Mouse (Mus musculus) frontal cortex, adult 2 months (tissue): ENCODE results near the gene Utp15. TPM values are rescaled to one million over a fixed set of nuclear protein-coding genes. Genes with fewer than 3 reads are reported as not detected.

ENCODE experiments used
- DNase-seq, 2 experiments: peaks; one replicate each; pipeline ENCODE4 v3.0.0; 2022; ENCODE audit warnings: low spot score in 1 of 2; ENCODE audit errors: extremely low spot score in 1 of 2
- polyA plus RNA-seq: library from polyadenylated mRNA; depleted of rRNA; stranded (reverse); fragments of >200 nt; gene quantifications from 2 replicates; pipeline ENCODE4 v1.2.3, GENCODE M21; 2012; rRNA removed

Utp15 gene
- polyA plus RNA-seq, result 21.1 and 22.4 TPM in 2 replicates

DNA sequence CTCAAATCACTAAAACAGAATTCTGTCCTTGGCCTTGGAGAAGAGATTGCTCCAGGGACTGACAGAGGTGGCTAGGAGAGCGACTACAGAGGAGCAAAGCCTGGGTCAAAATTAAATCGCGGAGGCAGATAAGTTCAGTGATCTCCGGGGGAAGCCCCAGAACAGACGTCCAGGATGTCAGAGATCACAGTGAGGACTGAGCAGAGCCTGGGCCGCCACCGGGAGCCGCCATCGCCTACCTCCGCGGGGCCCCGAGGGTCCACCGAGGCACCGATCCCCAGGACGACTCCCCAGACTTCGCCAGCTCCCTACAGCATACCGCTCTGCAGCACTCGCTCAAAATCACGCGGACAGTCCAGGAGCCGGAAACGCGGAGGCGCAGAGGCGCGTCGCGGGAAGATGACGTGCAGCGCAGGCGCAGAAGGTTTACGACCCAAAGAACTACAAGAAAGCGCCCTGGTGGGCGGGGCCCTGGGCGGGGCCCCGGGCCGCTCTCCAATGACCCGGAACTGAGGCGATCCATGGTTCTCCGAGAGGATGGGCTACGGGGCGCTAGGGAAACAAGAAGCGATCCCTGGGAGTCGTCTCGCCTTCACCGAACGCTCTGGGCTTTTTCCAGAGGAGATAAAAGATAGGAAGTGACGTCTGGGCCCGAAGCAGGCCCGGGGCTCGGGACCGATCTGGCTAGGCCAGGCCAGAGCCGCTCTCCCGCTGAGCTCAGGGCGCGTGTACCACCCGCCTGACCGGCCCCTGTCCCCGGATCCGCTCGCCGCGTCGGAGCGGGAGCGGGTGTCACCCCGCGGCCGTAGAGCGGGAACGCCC is at the start of gene Utp15, which contains the start of gene Ankra2:
Gene Utp15 (minus strand): TSS at position 406 of the 822 bp plus-strand sequence.
Gene Ankra2 (plus strand): TSS at position 439 of the 822 bp plus-strand sequence.
- DNase-seq, result peak; percentile 95 to 99

DNA sequence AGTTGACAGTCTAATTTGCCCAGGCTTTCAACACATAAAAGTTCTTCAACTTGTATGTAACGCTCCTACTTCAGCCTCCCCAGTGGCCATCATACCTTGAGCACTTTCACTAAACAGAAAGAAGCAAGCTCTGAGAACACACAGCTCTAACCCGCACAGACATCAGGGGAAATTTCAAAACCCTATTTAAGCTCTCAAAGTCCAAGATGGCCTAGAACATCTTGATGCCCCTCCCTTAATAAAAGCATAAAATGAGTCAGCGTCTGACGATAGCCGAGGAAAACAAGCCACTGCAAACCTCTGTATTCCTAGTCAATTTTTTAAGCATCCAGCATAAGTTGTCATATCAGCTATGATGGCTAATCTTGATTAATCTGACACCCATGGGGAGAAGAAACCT is 48.8 kb upstream of the Utp15 start:
- DNase-seq, result no peak

GRCm38 (mm10) chr13:98308724-98309123 is 45.9 kb upstream of the Utp15 start:
- DNase-seq, result no peak

- no peak for DNase-seq
Observed at GRCm38 (mm10) chr13:98308004-98308403, 45.2 kb upstream of the Utp15 start.

GRCm38 (mm10) chr13:98306852-98307475 is 44.1 kb upstream of the Utp15 start:
- peak in 1 of 2 experiments; percentile 47 for DNase-seq

GRCm38 (mm10) chr13:98306393-98306792 is 43.6 kb upstream of the Utp15 start:
- no peak for DNase-seq

- DNase-seq, result no peak
Observed at GRCm38 (mm10) chr13:98305257-98305656, 42.4 kb upstream of the Utp15 start.

- DNase-seq, result peak; percentile 58 to 89
Observed at GRCm38 (mm10) chr13:98298833-98299758, 36.3 kb upstream of the Utp15 start.

DNA sequence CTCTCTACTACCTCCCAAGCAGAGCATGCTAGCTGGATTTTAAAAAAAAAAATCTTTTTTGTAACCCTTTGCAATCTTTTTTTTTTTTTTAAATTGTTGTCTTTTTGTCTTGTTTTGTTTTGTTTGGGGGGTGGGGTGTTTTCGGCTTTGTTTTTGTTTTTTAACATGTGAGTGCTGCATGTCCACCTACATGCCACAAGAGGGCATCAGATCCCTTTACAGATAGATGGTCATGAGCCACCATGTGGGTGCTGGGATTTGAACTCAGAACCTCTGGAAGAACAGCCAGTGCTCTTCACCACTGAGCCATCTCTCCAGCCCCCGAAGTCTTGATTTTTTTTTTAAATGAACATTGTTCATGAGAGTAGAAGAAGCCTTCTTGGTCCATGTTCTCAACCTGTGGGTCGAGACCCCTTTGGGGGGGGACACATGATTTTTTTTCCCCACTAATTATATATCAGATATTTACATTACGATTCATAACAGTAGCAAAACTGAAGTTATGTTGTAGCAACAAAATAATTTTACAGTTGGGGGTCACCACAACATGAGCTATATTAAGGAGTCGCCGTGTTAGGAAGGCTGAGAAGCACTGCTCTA is 35.1 kb upstream of the Utp15 start:
- DNase-seq, result no peak

DNA sequence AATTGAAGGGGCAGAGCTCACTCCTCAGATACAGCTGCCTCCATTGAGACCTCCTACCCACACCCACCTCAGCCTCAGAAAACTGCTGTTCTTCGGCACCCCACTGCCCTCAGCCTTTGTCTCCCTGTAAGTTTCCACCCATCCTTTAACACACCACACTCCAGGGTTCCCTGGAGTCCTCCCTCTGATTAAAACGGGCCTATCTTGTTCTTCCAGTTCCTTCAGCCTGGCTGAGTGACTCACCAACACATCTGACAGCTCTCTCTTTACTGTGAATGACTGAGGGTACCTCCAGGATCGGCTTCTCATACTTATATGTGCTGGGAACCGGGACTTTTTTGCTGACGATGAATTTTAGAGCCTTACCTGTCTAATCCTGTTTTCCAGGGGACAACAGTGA is 33.2 kb upstream of the Utp15 start:
- no peak for DNase-seq

DNA sequence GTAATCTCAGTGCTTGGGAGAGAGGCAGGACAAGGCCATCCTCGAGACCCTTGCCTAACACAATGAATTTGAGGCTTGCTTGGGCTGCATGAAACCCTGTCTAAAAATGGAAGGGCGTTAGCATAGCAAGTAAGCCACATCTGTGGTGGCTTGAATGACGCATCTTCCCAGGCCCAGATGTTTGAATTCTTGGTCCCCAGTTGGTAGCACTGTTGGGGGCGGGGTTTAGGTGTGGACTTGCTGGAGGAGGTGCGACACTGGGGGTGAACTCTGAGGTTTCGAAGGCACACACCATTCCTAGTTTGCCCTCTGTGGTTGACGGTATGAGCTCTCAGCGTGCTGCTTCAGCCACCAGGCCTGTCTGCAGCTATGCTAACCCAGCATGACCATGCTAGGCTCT is 28.9 kb upstream of the Utp15 start:
- no peak for DNase-seq

GRCm38 (mm10) chr13:98290719-98291118 is 27.9 kb upstream of the Utp15 start:
- DNase-seq, result no peak

DNA sequence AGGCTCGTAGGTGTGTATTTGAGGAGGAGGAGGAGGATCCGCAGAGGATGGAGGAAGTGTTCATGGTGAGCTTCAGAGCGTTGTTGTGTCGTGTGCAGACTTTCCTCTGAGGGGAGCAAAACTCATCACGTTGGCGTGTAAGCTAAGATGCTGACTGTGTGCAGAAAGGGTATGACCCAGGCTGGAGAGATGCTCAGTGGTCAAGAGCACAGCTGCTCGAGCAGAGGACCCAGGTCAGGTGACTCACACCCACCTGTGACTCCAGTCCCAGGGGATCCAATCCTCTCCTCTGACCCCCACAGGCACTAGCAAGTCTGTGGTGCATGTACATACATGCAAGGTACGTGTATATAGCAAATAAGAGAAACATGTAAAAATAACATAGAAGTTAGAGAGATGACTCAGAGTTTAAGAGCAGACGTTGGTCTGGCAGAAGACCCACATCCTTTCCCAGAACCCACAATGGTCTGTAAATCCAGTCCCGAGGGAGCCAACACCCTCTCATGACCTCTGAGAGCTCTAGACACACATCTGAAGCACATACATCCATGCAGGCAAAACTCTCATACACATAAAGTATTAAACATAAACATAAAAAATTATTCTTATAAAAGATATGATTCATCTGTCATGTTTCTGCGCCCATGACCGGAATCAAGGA is 18.3 kb upstream of the Utp15 start:
- no peak for DNase-seq

- no peak for DNase-seq
Observed at GRCm38 (mm10) chr13:98279686-98280085, 16.8 kb upstream of the Utp15 start, which contains the start of gene Gm21976. Gm21976 (plus strand) TSS chr13:98279887.

- DNase-seq, result no peak
Observed at GRCm38 (mm10) chr13:98277501-98277900, 14.7 kb upstream of the Utp15 start.

- no peak for DNase-seq
Observed at GRCm38 (mm10) chr13:98276253-98276652, 13.4 kb upstream of the Utp15 start.

- no peak for DNase-seq
Observed at GRCm38 (mm10) chr13:98275646-98276045, 12.8 kb upstream of the Utp15 start.

- DNase-seq, result no peak
Observed at GRCm38 (mm10) chr13:98274023-98274422, 11.2 kb upstream of the Utp15 start.

GRCm38 (mm10) chr13:98264111-98264510 is 1.3 kb upstream of the Utp15 start:
- DNase-seq, result no peak

GRCm38 (mm10) chr13:98263458-98263987 is 682 bp upstream of the Utp15 start:
- DNase-seq, result peak in 1 of 2 experiments; percentile 15
